Mouse (Mus musculus): ENCODE results near the gene Sh3pxd2b.

The Sh3pxd2b gene

DNA sequence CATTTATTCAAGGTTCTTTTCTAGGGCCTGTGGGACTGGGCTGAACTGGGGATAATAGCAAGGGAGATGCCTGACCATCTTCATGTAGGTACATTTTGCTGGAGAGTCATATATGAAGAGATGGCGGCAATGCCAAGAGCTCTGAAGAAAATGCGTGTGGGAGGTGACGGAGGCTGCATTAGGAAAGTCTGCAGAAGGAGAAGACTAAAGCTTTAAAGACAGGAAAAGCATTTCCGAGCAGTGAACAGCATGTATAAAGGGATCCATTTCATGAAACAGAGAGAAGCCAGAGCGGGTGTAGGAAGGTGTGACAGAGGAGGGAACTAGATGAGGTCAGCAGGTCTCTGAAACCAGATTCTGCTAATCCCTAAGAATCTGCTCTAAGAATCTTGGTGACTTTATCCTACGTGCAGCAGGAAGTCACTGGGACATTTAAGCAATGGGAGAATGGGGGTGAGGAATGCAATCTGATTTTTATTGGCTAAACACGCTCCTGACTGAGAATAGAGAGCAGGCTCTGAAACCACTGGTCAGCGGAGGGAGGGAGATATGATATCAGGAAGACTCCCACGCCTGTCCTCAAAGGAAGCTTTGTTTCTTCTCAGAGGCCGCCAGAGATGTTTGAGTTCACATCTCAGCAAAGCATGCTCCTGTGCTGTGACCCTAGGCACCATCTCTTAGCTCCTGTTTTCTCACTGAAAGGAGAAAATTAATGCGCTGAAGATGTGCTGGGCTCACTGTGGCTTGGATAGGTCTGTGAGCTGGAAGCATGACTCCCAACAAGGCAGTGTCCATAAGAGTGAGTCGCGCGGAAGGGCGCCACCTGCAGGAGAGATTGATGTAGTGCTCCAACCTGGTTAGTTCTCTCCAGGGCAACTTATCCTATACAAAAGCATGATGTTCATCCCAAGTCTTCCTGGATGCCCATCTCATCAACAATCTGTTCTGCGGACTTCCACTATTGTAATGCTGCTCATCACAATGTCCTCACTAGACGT is 6.8 kb upstream of the Sh3pxd2b start:
- peak; percentile 46 for DNase-seq (ENCODE audit: low spot score)

DNA sequence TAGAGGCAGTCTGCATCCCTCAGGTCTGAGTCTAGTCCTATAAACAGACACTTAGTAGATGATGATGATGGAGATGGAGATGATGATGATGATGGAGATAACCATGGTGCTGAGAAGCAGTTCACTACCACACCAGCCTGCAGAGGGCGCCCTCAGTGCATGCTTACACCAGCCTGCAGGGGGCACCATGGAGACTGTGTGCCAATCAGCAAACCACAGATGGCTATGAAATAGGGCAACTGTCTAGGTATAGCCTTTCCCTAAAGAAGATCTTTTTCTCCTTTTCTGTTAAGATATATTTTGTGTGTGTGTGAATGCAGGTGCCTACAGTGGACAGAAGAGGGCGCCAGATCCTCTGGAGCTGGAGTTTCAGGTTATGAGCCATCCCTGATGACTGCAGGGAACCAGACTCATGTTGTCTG is 4.8 kb upstream of the Sh3pxd2b start:
- DNase-seq (ENCODE audit: low spot score), result no peak

DNA sequence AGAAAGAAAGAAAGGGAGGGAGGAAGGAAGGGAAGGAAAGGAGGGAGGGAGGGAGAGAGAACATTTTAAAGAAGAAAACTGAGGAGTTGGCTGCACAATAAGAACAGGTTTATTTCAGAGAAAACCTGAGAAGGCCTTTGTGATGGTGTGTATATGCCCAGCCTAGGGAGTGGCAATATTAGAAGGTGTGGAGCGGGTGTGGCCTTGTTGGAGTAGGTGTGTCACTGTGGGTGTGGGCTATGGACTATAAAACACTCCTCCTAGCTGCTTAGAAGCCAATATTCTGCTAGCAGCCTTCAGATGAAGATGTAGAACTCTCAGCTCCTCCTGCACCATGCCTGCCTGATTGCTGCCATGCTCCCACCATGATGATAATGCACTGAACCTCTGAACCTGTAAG is 4.3 kb upstream of the Sh3pxd2b start:
- DNase-seq (ENCODE audit: low spot score), result no peak

DNA sequence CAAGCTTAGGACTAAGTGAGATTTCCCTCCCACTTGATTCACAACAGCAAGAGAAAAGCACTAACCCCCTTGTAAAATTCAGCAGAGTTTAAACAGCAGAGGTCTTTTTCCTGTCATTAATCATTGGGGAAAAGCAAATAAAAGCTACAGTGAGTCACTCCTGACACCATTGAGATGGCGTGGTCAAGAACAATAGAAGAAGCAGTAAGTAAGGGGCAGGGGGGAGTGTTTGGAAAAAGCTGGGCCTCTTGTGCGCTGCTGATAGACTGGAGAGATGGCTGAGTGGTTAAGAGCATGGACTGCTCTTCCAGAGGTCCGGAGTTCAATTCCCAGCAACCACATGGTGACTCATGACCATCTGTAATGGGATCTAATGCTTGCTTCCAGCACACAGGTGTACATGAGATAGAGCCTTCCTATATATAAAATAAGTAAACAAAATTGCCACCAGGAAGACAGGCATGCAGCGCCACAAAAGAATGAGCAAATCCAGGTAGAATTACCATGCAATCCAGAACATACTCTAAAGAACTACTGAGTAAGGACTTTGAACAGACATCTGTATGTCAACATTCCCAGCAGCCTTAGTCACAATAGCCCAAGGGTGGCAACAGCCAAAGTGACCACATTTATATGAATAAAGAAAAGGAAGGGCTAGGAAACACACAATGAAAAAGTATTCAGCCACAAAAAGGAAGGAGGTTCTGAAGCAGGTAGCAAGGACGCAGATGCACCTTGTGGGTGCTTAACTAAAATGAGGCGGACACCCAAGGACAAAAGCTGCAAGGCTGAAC is 1.9 kb upstream of the Sh3pxd2b start:
- DNase-seq (ENCODE audit: low spot score), result no peak

DNA sequence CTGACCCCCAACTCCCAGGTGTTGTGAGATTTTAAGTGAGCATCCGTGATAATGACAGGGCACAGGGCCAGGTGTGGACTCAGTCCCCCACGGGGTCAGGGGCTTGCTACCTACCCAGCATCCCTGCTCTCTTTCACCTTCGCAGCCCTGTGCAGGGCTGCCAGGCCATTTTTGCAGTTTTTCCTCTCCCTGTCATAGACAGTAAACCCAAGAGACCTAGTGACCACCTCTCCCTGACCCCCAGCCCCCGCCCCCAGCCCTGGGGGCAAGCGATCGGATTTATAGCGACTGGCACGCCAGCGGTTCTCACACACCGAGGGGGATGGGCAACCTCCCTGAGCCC is 385 bp upstream of the Sh3pxd2b start:
- DNase-seq (ENCODE audit: low spot score), result no peak

DNA sequence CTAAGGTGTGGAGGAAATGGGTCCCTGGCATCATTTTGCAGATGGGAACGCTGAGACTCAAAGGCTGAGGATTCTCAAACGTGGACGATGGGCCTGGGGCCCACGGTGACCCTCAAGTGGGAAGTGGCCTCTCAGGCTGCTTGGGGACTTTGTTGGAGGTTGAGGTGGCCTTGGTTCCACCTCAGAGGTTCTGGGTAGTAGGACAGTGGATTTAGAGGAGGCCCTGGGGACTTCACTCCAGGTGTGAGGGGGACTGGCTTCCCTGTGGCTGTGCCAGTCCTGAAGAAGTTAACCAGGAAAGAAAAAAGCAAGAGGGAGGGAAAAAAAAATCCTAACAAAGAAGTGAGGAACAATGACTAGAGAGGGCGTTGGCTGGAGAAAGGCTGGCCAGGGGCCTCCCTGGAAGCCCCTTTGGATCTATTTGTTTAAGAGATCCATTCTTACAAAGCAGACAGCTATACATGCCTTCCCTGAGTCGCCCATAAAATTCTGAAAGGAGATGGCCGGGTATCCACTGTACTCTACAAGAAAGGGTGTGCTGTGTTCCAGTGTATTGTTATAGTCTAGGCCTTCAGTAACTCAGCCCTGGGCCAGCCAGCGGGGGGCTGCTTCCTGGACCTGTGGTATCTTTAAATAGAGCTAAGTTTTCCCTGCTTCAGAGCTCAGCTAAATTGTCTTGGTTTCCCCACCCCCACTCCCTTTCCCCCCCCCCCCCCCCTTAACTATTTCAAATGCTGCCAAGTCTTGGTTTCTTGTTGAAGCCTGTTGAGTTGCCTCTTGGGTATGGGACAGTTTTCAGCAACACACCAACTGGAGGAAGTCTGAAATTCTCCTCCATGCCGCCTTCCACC is 1.0 kb downstream of the Sh3pxd2b start:
- no peak for DNase-seq (ENCODE audit: low spot score)

DNA sequence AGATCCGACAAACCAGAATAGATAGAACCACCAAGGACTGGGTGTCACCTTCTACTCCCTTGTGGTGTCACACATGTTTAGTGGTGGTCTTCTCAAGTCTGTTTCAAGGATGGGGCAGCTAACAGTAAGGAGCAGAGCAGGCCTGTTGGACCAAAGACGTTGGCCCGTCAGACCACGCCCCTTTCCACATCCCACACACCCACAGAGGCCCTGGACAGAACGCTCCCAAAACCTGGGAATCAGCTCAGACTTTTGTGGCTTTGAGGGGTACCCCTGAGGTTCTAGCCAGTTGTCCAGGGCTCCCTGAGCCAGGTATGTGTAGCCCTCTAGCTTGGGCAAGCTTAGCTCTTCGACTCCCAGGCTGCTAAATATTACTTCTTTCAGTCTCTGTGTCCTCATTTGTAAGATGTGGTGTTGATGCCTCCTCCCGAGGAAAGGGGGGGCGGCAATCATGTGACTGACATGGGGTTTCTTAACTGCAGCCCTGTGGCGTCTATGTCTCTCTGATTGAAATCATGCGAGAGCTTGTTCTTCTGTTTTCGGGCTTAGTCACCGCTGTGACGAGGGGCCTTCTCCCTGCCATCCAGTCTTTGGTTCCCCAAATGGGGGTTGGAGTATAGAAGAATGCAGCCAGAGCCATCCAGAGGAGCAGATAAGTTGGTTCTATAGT is 1.8 kb downstream of the Sh3pxd2b start:
- no peak for DNase-seq (ENCODE audit: low spot score)

DNA sequence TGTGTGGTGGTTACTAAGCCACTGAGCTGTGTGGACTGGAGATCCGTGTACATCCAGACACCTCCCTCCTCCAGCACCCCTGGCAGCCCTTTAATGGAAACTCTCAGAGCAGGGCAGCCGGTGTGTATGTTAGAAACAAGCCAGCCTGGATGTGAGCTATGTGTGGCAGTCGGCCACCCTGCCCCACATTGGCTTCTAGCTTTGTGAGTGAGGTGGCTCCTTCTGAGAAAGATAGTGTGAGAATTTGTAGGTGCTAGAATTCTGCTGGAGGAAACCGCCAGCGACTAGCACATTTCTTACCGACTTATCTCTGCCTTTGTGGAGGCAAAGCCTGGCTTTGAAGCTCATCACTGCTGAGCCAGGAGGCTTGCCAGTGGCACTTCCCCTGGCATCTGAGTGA is 5.3 kb downstream of the Sh3pxd2b start:
- DNase-seq (ENCODE audit: low spot score), result no peak

DNA sequence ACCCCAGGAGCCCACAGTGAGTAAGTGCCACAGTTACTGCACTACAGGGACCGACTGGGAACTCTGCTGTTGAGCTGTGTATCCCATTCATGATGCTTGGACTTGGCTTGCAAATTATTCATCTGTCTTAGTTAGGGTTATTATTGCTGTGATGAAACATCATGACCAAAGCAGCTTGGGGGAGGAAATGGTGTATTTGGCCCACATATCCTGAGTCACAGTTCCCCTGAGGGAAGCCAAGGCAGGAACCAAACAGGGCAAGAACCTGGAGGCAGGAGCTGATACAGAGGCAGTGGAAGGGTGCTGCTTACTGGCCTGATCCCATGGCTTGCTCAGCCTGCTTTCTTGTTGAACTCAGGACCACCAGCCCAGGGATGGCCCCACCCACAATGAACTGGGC is 7.8 kb downstream of the Sh3pxd2b start:
- no peak for DNase-seq (ENCODE audit: low spot score)

DNA sequence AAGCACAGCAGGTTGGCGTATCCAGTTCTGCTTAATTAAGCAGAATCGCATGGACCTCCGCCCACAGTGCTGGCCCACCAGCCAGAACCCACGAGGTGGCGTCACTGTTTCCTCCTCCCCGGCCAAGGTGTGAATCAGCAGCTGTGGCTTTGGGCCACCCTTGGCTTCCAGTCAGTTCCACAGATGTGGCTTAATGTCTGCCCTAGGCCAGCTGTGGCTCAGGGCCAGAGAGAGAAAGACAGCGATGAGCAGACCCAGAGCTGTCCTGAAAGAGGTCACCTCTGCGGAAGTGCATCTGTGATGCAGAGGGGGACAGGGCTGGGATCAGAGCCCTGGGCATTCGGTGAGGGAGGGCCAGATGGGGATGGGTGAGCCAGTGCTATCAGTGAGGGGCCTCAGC is 10.1 kb downstream of the Sh3pxd2b start:
- peak; percentile 29 for DNase-seq (ENCODE audit: low spot score)

DNA sequence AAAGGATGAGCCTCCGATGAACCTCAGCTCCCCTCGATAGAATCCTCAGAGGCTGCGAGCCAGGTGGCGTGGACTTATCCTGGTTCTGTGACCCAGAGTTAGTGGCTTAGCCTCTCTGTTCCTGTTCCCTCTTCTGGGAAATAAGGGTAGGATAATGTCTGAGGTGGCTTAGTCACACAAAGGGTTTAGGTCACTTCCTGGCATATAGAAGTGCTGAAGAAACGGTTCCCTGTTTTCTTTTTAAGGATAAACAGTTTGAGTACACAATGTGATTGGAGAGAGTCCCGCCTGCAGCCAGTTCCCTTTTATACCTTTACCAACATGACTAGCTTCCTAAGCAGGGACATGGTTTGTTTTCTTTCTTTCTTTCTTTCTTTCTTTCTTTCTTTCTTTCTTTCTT is 10.8 kb downstream of the Sh3pxd2b start:
- DNase-seq (ENCODE audit: low spot score), result no peak

DNA sequence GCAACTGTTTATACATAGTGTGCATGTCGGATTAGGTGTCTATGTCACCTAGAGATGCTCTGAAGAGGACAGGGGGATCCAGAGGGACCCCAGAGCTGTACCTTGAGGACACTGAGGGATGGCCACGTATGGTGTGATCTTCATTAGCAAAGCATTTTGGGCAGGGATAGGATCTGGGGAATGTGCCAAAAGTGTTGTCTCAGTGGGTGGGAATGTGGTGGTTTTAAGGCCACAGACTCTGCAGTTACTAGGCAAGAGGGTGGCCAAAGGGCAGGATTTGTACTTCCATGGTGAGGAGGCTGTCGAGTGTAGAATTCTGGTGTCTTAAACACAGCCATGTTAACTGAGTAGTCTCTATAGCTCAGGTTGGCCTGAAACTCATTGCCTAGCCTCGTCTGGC is 11.9 kb downstream of the Sh3pxd2b start:
- DNase-seq (ENCODE audit: low spot score), result no peak

DNA sequence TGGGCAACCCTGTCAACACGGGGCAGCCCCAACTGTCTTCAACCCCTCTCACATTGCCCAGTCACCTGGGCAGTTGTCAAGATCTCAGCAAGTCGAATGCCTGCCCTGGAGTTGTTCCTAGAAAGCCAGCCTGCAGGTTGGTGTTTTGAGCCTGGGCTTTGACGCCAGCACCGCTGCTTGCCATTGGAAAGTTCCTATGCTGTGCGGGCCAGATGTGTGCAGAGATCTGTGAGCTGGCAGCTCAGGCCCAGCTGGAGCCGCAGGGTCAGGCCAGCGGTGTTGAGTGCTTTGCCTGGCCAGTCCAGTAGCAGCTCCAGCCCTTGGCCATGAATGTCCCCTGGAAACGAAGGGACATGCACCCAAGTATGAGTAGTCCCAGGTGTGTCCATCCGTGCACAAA is 14.2 kb downstream of the Sh3pxd2b start:
- no peak for DNase-seq (ENCODE audit: low spot score)

DNA sequence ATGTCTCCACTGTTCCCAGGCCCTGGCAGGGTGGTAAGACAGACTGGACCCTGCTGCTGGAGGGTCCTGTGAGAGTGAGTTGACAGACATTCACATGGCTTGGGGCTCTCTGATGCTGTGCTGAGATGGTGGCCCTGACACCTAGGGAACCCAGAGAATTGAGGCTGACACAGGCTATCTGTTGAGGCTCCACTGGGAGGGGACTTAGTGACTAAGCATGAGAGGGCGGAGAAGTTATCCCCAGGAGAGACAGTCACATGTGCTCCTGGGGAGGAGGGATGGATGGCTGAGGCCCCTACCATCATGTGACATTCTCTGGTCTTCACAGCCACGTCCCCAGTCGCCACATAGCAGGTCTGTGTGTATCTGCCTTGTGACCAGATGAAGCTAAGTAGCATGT is 15.6 kb downstream of the Sh3pxd2b start:
- DNase-seq (ENCODE audit: low spot score), result no peak

DNA sequence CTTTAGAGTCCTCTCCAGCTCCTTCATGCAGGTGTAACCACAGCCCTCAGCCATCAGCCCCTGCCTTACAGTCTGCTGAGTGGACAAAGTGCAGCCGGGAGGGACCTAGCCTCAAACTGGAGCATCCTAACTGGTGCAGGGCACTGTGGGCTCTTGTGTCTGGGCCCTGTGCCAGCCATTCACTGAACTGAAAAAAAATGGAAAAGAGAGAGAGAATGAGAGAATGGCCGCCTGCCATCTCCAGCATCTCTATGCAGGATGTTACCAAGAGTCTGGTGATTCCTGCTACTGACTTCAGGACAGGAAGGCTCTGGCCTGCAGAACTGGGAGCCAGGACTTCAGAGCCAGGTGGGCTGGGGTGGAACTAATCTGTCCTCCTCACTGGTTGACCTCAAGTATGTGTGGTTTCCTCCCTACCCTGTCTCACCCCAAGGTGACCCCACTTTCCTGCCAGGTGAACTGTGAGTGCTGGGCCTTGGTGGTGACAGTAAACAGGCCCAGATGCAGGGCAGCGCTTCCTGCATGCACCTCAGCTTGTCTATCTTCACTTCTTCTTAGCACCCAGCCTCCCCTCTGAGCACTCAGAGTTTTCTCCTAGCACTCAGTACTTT is 16.1 kb downstream of the Sh3pxd2b start:
- no peak for DNase-seq (ENCODE audit: low spot score)

DNA sequence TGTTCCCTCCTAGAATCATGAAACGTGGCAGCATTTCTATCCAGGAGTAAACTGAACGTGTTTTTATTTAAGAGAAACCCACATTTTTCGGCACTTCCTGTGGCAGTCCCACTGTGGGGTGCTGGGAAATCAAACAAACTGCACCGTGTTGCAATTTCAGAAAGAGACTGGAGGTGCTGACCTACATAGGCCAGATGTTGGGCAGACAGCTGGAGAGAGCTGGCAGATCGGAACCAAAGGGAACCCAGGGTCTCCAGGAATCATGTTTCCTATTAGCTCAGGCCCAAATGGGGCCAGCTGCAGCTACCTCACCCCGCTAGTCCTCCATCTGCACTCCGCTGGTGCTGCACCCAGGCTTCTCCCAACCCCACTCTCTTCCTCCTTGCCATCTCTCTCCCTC is 16.8 kb downstream of the Sh3pxd2b start:
- DNase-seq (ENCODE audit: low spot score), result no peak

DNA sequence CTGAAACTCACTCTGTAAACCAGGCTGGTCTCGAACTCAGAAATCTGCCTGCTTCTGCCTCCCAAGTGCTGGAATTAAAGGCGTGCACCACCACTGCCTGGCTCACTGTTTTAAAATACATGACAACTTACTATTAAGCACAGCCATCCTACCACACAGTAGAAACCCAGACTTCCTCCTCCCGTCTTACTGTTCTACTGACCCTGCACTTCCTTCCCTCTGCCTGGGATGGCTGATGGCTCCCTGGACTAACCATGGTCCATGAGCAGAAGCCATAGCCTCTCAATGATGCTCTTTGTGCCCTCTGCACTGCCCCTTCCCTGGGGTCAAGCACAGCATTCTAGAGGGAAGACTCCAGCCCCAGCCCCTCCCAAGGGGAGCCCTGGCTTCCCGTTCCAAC is 17.9 kb downstream of the Sh3pxd2b start:
- DNase-seq (ENCODE audit: low spot score), result no peak

DNA sequence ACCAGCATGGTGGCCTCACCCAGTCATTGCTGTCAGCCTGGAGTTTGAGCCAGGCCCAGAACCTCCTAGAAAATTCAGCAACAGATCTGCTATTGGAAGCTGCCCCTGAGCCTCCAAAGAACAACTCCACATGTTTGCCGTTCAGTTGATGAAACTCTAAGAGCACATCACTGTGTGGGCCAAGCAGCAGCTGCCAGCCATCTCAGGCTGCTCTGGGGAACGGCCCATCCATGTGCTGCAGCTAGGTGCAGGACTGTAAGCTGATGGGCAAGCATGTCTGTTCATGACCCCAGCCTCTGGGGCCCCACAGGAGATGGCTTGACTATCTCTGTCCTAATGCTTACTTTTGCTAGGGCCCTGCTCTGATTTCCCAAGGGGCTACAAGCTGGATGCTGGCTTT is 19.4 kb downstream of the Sh3pxd2b start:
- DNase-seq (ENCODE audit: low spot score), result no peak

DNA sequence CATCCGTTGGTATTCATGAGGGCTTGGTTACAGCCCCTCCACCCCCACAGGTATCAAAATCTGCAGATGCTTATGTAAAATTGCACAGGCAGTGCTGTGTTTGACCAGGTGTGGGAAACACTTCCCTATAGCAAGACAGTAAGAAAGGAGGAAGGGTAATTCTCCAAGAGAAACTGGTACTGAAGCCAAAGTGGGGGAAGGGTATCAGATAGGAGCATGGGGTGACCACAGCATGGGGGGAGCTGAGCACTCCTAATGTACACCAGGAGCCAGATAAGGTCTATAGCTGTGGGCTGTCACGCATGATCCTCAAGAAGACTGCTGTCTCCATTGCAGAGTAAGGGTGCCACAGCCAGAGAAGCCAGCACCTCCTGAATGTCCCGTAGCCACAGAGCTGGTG is 21.4 kb downstream of the Sh3pxd2b start:
- no peak for DNase-seq (ENCODE audit: low spot score)

DNA sequence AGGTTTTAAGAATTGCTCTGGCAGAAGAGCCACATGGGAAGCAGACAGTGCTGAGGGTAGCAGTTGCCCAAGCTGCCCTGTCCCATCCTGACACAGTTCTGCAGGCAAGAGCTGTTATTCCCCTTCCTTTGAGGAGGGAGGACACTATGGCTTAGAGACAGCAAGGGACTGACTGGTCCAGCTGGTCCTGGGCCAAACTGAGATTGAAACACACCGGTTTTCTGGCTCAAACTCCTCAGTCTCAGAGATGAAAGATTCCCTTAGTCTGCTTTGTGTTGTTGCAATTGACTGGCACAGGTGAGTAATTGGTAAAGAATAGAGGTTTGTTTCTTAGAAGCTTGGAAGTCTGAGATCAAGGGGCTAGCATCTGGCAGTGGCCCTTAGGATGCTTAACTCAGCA is 23.3 kb downstream of the Sh3pxd2b start:
- no peak for DNase-seq (ENCODE audit: low spot score)

DNA sequence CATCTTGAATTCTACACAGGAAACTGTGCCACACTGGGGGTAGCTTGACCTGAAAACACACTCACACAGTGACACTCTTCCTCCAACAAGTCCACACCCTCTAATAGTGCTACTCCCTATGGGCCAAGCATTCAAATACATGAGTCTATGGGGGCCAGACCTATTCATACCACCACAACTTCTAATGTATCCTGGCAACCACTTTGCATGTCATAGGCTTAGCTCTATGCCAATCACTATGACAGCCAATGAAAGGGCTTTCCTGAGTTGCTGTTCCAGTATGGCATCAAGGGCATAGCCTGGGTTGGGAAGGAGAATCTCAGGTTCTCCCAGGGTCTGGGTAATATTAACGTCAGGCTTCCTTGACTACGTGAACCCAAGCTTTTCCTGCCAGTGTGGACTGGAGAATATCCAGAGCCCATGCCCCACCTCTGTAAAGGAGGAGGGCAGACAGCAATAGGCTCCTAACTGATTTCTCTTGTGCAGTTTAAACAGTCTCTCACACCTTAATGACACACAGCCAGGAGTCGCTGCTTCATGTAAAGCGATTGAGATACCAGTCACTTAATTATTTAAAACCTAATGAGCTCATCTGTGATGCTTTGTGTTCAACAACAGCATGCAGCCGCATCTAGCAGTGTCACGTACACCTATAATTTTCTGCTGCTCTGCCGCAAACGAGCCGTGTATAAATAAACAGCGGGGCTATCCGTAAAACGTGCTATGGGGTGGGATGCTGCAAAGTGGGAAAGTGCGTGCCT is 25.8 kb downstream of the Sh3pxd2b start:
- no peak for DNase-seq (ENCODE audit: low spot score)

All from testis, postnatal 14 days (tissue).